Mouse (Mus musculus) spleen, adult 2 months (tissue): ENCODE data around the gene Havcr1. TPM values are rescaled to one million over a fixed set of nuclear protein-coding genes. Genes with fewer than 3 reads are reported as not detected.

ENCODE experiments used
- DNase-seq, 2 experiments: peaks; one replicate each; pipeline versions ENCODE4 v3.0.0 to v3.0.0-alpha.2; 2012 to 2021; ENCODE audit warnings: low spot score in 2 of 2, low read depth in 1 of 2
- H3K27ac ChIP-seq: fragments of 200-500 bp; 2 replicates; pipeline ENCODE4 v1.5.1; 2012; ENCODE audit warnings: low read length, inconsistent platforms; ENCODE audit not compliant: insufficient read depth
- H3K27me3 ChIP-seq: fragments of 200-500 bp; 2 replicates; pipeline ENCODE4 v1.6.1; 2012; ENCODE audit warnings: mild to moderate bottlenecking, moderate library complexity, low read length, inconsistent platforms; ENCODE audit not compliant: control insufficient read depth, insufficient read depth
- H3K36me3 ChIP-seq: fragments of 200-500 bp; 2 replicates; pipeline ENCODE4 v1.6.1; 2012; ENCODE audit warnings: mild to moderate bottlenecking, low read length, inconsistent platforms; ENCODE audit not compliant: control insufficient read depth, insufficient read depth
- H3K4me1 ChIP-seq: fragments of 200-500 bp; 2 replicates; pipeline ENCODE4 v1.6.1; 2011; ENCODE audit warnings: inconsistent platforms; ENCODE audit not compliant: control insufficient read depth, insufficient read depth, insufficient read length
- H3K4me3 ChIP-seq: fragments of 200-500 bp; 2 replicates; pipeline ENCODE4 v1.5.1; 2011; ENCODE audit warnings: mild to moderate bottlenecking, inconsistent platforms; ENCODE audit not compliant: insufficient read depth, insufficient read length; ENCODE audit errors: extremely low read depth
- CTCF ChIP-seq: fragments of 200-500 bp; IDR thresholded peaks from 2 replicates; pipeline ENCODE4 v1.5.1; 2011; ENCODE audit warnings: mild to moderate bottlenecking, inconsistent platforms; ENCODE audit not compliant: insufficient read depth, insufficient read length, insufficient replicate concordance; ENCODE audit errors: extremely low read depth
- POLR2A ChIP-seq: fragments of 200-500 bp; IDR thresholded peaks from 2 replicates; pipeline ENCODE4 v1.6.1; 2011; ENCODE audit warnings: low read depth, low read length, inconsistent platforms
- WGBS: fragments of 180-500 bp; shearing (Covaris S2); methylation state at CpG from one replicate; pipeline ENCODE4 v1.1.7; 2018; 5-methylcytosine and 5-hydroxymethylcytosine counted together
- polyA plus RNA-seq: library from polyadenylated mRNA; depleted of rRNA; stranded (reverse); fragments of >200 nt; gene quantifications from 2 replicates; pipeline ENCODE4 v1.2.3, GENCODE M21; 2012; rRNA removed

The Havcr1 gene
- polyA plus RNA-seq, 1 experiment: 1.9 TPM

DNA sequence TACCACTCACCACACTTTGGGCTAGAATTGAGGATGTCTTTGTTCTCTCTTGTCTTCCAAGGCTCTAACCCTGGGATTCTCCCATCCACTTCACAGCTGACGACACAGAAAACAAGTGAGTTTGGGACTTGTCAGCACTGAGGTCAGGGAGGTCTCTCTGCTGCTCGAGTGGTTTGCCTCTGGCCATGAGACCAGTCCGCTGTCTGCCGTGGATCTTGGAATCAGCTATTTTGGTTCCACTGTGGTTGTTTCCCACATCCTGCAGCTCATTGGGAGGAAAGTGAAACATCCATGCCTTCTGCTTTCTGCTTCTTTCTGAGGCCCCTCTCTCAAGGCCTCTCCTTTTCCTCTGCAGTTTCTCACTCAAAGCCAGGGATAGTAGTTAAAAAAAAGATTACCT, 85.0 kb downstream of the Havcr1 start:
- no peaks in the 10 kb centered on the region for H3K27me3 ChIP-seq
- DNase-seq: no peak
- TF ChIP-seq CTCF (no peak), POLR2A (no peak)
- 34% methylated on average over 4 of the region's 4 CpGs for WGBS
- H3K27ac ChIP-seq: no peak overlapping the region
- no peak overlapping the region for H3K4me3 ChIP-seq
- no peaks in the 10 kb centered on the region for H3K4me1 ChIP-seq
- no peaks in the 10 kb centered on the region for H3K36me3 ChIP-seq

Other genes starting within 250 kb of the Havcr1 start
- not detected in 2 replicates for gene Gm12169, start 210.9 kb upstream of the Havcr1 start, polyA plus RNA-seq
- not detected in 2 replicates for gene BC053393, start 163.5 kb upstream of the Havcr1 start, polyA plus RNA-seq
- gene Dppa1, start 105.8 kb upstream of the Havcr1 start, polyA plus RNA-seq: not detected in 2 replicates
- 0.74 and 1.9 TPM in 2 replicates for gene Timd2, start 28.0 kb upstream of the Havcr1 start, polyA plus RNA-seq
- 13.5 and 27.3 TPM in 2 replicates for gene Timd4, start 75.7 kb downstream of the Havcr1 start, polyA plus RNA-seq